ENCODE assay signal across 9 mouse cellular contexts in genomic region chr13:51830744-51831450, GRCm38 (mm10). TPM values are rescaled to one million over a fixed set of nuclear protein-coding genes. Genes with fewer than 3 reads are reported as not detected.
DNase-seq lines count a peak whose midpoint lies in the region; ATAC-seq and TF ChIP-seq lines count a peak whose summit lies in the region.
"Had no signal": no experiment of that assay in that cellular context is flagged by ENCODE, and none has a peak within 500 bp of the region (broad histone marks: within the 10 kb centered on the region; RNA-seq: fewer than 3 reads in every experiment).

No protein-coding gene starts in this region.

- ATAC-seq in intestine, postnatal 0 days = no peak
- ATAC-seq in intestine, embryonic 16.5 days = no peak
- ATAC-seq in Patski = no peak
- ATAC-seq in embryonic facial prominence, embryonic 11.5 days (replicated peaks; ENCODE audit: insufficient number of reproducible peaks, low FRiP score, low TSS enrichment, low read depth) = no peak
- ATAC-seq in megakaryocyte, adult 5-6 weeks (ENCODE audit: poor library complexity, severe bottlenecking) = peak; percentile 80

- in situ Hi-C loops in Patski (cut with MboI; ENCODE audit: low pct_unique_long_range_greater_than_20kb) = loop anchor here (25.0 kb wide), 1 partner anchor 706 kb away; the partner anchor contains the start of gene Diras2

- H3K27ac ChIP-seq in intestine, postnatal 0 days (ENCODE audit: low read depth, low read length) = no peak overlapping the region
- no peak overlapping the region for H3K27ac ChIP-seq in intestine, embryonic 16.5 days (ENCODE audit: low read length)
- no peak overlapping the region for H3K27ac ChIP-seq in embryonic facial prominence, embryonic 11.5 days (replicated peaks; ENCODE audit: low read depth, low read length)
- H3K27ac ChIP-seq: limb, embryonic 12.5 days had no signal

- DNase-seq in CD4-positive, CD25-positive, alpha-beta regulatory T cell, adult 2 months (ENCODE audit: low read depth, low spot score) = peak; percentile 81
- no peak for DNase-seq in Patski (ENCODE audit: low read depth, low spot score)
- DNase-seq in embryonic facial prominence, embryonic 11.5 days (ENCODE audit: low spot score) = peak; percentile 63
- no peak for DNase-seq in urinary bladder, adult 2 months (ENCODE audit: low spot score)
- DNase-seq in spleen, postnatal 36 days (ENCODE audit: low spot score in 2 of 2) = no peak

- CTCF ChIA-PET in Patski (lab: Charles Lee) = interaction anchor here (0.7 kb wide), 1 partner anchor 31 kb away, joined by 3 read pairs; no protein-coding TSS in a partner anchor

- no peaks in the 10 kb centered on the region for H3K4me1 ChIP-seq in intestine, postnatal 0 days (replicated peaks; ENCODE audit: control insufficient read depth, insufficient read depth, low read length)
- H3K4me1 ChIP-seq in intestine, embryonic 16.5 days (ENCODE audit: control insufficient read depth, insufficient read depth, low read length) = peaks cover 4% of the 10 kb centered on the region
- H3K4me1 ChIP-seq in embryonic facial prominence, embryonic 11.5 days (ENCODE audit: control insufficient read depth, insufficient read depth, low read length) = no peaks in the 10 kb centered on the region

- POLR2A ChIA-PET in Patski (lab: Charles Lee) = no interaction called here

- H3K27me3 ChIP-seq in intestine, postnatal 0 days (replicated peaks; ENCODE audit: control insufficient read depth, insufficient read depth, low read length) = no peaks in the 10 kb centered on the region
- no peaks in the 10 kb centered on the region for H3K27me3 ChIP-seq in intestine, embryonic 16.5 days (replicated peaks; ENCODE audit: control insufficient read depth, insufficient read depth, low read length)
- H3K27me3 ChIP-seq in Patski = no peaks in the 10 kb centered on the region
- no peaks in the 10 kb centered on the region for H3K27me3 ChIP-seq in embryonic facial prominence, embryonic 11.5 days (ENCODE audit: control insufficient read depth, insufficient read depth, low read length)
- H3K27me3 ChIP-seq: limb, embryonic 12.5 days had no signal

- no peak overlapping the region for H3K4me2 ChIP-seq in intestine, postnatal 0 days (replicated peaks; ENCODE audit: low read depth)
- no peak overlapping the region for H3K4me2 ChIP-seq in intestine, embryonic 16.5 days (ENCODE audit: low read depth, low read length)
- no peak overlapping the region for H3K4me2 ChIP-seq in embryonic facial prominence, embryonic 11.5 days (ENCODE audit: low read depth, low read length)
- H3K4me2 ChIP-seq: limb, embryonic 12.5 days had no signal

- H3K9me3 ChIP-seq in intestine, postnatal 0 days (ENCODE audit: control insufficient read depth) = no peaks in the 10 kb centered on the region
- H3K9me3 ChIP-seq in intestine, embryonic 16.5 days (ENCODE audit: control insufficient read depth, low read length) = no peaks in the 10 kb centered on the region
- no peaks in the 10 kb centered on the region for H3K9me3 ChIP-seq in embryonic facial prominence, embryonic 11.5 days (replicated peaks; ENCODE audit: control insufficient read depth, low read length)
- H3K9me3 ChIP-seq: limb, embryonic 12.5 days had no signal

- no peaks in the 10 kb centered on the region for H3K36me3 ChIP-seq in intestine, postnatal 0 days (ENCODE audit: control insufficient read depth, insufficient read depth)
- H3K36me3 ChIP-seq in intestine, embryonic 16.5 days (ENCODE audit: control insufficient read depth, insufficient read depth, low read length) = no peaks in the 10 kb centered on the region
- H3K36me3 ChIP-seq in embryonic facial prominence, embryonic 11.5 days (replicated peaks; ENCODE audit: control insufficient read depth, insufficient read depth, low read depth, low read length) = no peaks in the 10 kb centered on the region; the same call in 1 of the 2 replicates
- H3K36me3 ChIP-seq: limb, embryonic 12.5 days had no signal

- H3K4me3 ChIP-seq in intestine, postnatal 0 days (ENCODE audit: low read depth, low read length) = no peak overlapping the region
- H3K4me3 ChIP-seq in intestine, embryonic 16.5 days (ENCODE audit: low read length) = no peak overlapping the region
- no peak overlapping the region for H3K4me3 ChIP-seq in embryonic facial prominence, embryonic 11.5 days (ENCODE audit: low read depth, low read length)
- H3K4me3 ChIP-seq: limb, embryonic 12.5 days had no signal

- TF ChIP-seq CTCF in intestine, postnatal 0 days (IDR thresholded peaks at IDR 0.05; ENCODE audit: low read depth) = peak; percentile 82
- peak; percentile 75 for TF ChIP-seq CTCF in Patski (IDR thresholded peaks at IDR 0.05)

- WGBS in intestine, postnatal 0 days = 46% methylated on average over 10 of the region's 10 CpGs
- 38% methylated on average over 10 of the region's 10 CpGs for WGBS in intestine, embryonic 16.5 days
- WGBS in embryonic facial prominence, embryonic 11.5 days = 39% methylated on average over 10 of the region's 10 CpGs

- H3K9ac ChIP-seq in intestine, postnatal 0 days (ENCODE audit: low read depth, low read length) = no peak overlapping the region
- H3K9ac ChIP-seq in intestine, embryonic 16.5 days (ENCODE audit: low read depth, low read length) = no peak overlapping the region
- H3K9ac ChIP-seq in embryonic facial prominence, embryonic 11.5 days (replicated peaks; ENCODE audit: low read length) = no peak overlapping the region
- H3K9ac ChIP-seq: limb, embryonic 12.5 days had no signal

RNA-seq across cellular contexts. Expression of gene Gadd45g, which starts 15.6 kb away (rescaled TPM):
- polyA plus RNA-seq in intestine, postnatal 0 days (2015; fragmentation: Nextera tagmentation; extraction: Ambion mirVana) = 28.7 and 32.7 TPM in 2 replicates
- 36.4 and 40.8 TPM in 2 replicates for polyA plus RNA-seq in intestine, embryonic 16.5 days (2015; fragmentation: Nextera tagmentation; extraction: Ambion mirVana)
- polyA plus RNA-seq in Patski (2021) = 165 TPM
- 57.1 and 62.0 TPM in 2 replicates for polyA plus RNA-seq in embryonic facial prominence, embryonic 11.5 days (2014; fragmentation: Nextera tagmentation; extraction: Ambion mirVana)
- total RNA-seq in megakaryocyte, adult 5-6 weeks (2015) = 2.6 and 4.4 TPM in 2 replicates
- total RNA-seq in megakaryocyte, adult 5-6 weeks (2017) = 8.7 and 11.2 TPM in 2 replicates
- 68.6 and 122 TPM in 2 replicates for polyA plus RNA-seq in urinary bladder, adult 2 months (2012; rRNA removed)

RNA-seq across cellular contexts. Expression of gene Sema4d, which starts 37.4 kb away (rescaled TPM):
- polyA plus RNA-seq in intestine, postnatal 0 days (2015; fragmentation: Nextera tagmentation; extraction: Ambion mirVana) = 3.4 TPM in 2 replicates
- 5.7 and 5.9 TPM in 2 replicates for polyA plus RNA-seq in intestine, embryonic 16.5 days (2015; fragmentation: Nextera tagmentation; extraction: Ambion mirVana)
- 26.5 TPM for polyA plus RNA-seq in Patski (2021)
- 5.4 and 6.7 TPM in 2 replicates for polyA plus RNA-seq in embryonic facial prominence, embryonic 11.5 days (2014; fragmentation: Nextera tagmentation; extraction: Ambion mirVana)
- 99.8 and 110 TPM in 2 replicates for total RNA-seq in megakaryocyte, adult 5-6 weeks (2015)
- total RNA-seq in megakaryocyte, adult 5-6 weeks (2017) = 54.1 and 66.6 TPM in 2 replicates
- 6.1 and 8.1 TPM in 2 replicates for polyA plus RNA-seq in urinary bladder, adult 2 months (2012; rRNA removed)

Comparison
In these comparisons a context has a peak if more than half of its experiments do, and no peak if none do; other contexts are left out.
1. DNase-seq: peak in CD4-positive, CD25-positive, alpha-beta regulatory T cell, adult 2 months (single experiment) and embryonic facial prominence, embryonic 11.5 days (single experiment); none in Patski (single experiment), urinary bladder, adult 2 months (single experiment) and spleen, postnatal 36 days (0 of 2).